Mouse (Mus musculus) hindbrain, embryonic 11.5 days (tissue): Measurements from ENCODE around the gene Phlda1. TPM values are rescaled to one million over a fixed set of nuclear protein-coding genes. Genes with fewer than 3 reads are reported as not detected.

Experiments
- ATAC-seq: fragments of 200-750 bp; cut with Nextera tagmentation; 2 replicates; pipeline ENCODE4 v1.8.0; 2017; ENCODE audit warnings: mild to moderate bottlenecking, moderate TSS enrichment, moderate library complexity; ENCODE audit not compliant: low FRiP score
- DNase-seq: peaks from one replicate; pipeline ENCODE4 v3.0.0-alpha.2; 2015; ENCODE audit warnings: low spot score
- H3K27ac ChIP-seq: fragments of 300-500 bp; sonication (generic); 2 replicates; pipeline ENCODE4 v1.5.1; 2014; ENCODE audit warnings: mild to moderate bottlenecking, low read depth, low read length
- H3K27me3 ChIP-seq: fragments of 300-500 bp; sonication (generic); 2 replicates; pipeline ENCODE4 v1.6.1; 2014; ENCODE audit warnings: mild to moderate bottlenecking, low read length, moderate library complexity, mixed read lengths; ENCODE audit not compliant: control insufficient read depth, insufficient read depth
- H3K36me3 ChIP-seq: fragments of 300-500 bp; sonication (generic); 2 replicates; pipeline ENCODE4 v1.6.1; 2014; ENCODE audit warnings: mild to moderate bottlenecking, low read length, moderate library complexity, mixed read lengths; ENCODE audit not compliant: control insufficient read depth, insufficient read depth
- H3K4me1 ChIP-seq: fragments of 300-500 bp; sonication (generic); replicated peaks from 2 replicates; pipeline ENCODE4 v1.6.1; 2014; ENCODE audit warnings: low read length, mixed read lengths; ENCODE audit not compliant: control insufficient read depth, insufficient read depth
- H3K4me2 ChIP-seq: fragments of 300-500 bp; sonication (generic); replicated peaks from 2 replicates; pipeline ENCODE4 v1.6.1; 2014; ENCODE audit warnings: mild to moderate bottlenecking, low read depth, low read length
- H3K4me3 ChIP-seq: fragments of 300-500 bp; sonication (generic); 2 replicates; pipeline ENCODE4 v1.5.1; 2014; ENCODE audit warnings: low read depth, low read length
- H3K9ac ChIP-seq: fragments of 300-500 bp; sonication (generic); 2 replicates; pipeline ENCODE4 v1.6.1; 2014; ENCODE audit warnings: low read depth, low read length
- H3K9me3 ChIP-seq: fragments of 300-500 bp; sonication (generic); 2 replicates; pipeline ENCODE4 v1.6.1; 2016; ENCODE audit warnings: low read length; ENCODE audit not compliant: control insufficient read depth
- WGBS: fragments of 180-500 bp; shearing (Covaris S2); extraction: QIAGEN DNeasy Blood & Tissue Kit; methylation state at CpG from one replicate; pipeline ENCODE4 v1.1.7; 2014; 5-methylcytosine and 5-hydroxymethylcytosine counted together
- polyA plus RNA-seq: library from polyadenylated mRNA; unstranded; fragments of >200 nt; fragmentation: Nextera tagmentation; extraction: Ambion mirVana; gene quantifications from 2 replicates; pipeline ENCODE4 v1.2.1, GENCODE M21; 2014

The Phlda1 gene
- polyA plus RNA-seq, 1 experiment from 2014 or later: 30.0 TPM

DNA sequence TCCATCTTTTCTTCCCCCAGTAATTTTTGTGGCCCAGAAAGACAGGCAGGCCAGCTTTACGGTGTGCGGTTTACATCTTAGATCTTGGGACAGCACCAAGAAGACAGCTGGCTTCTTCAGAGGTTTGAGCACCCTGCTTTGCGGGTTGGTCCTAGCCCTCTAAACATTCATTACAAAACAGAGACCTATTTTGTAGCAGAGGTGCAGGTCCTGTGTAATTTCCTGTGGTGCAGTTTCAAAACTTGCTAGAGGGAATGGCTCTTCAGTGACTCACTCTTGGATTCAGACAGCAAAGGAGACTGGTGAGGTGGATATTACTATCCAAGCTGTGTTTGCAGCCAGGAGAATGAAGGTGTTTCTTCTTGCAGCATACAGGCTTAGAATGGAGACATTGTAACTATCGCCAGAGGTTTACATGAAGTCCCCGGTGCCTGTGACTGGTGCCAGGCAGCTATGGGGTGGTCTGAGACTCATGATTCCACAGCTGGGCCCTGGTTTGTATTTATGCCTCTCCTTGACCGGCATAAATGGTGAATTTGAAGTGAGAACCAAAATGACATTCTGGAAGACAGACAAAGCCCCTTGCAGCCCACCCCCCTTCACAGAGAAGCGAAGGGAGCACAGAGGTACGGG lies 10.8 kb downstream of the Phlda1 start:
- Histone ChIP-seq H3K27me3 (no peaks in the 10 kb centered on the region), H3K9me3 (no peaks in the 10 kb centered on the region), H3K4me1 (no peaks in the 10 kb centered on the region), H3K4me3 (no peak overlapping the region), H3K27ac (no peak overlapping the region), H3K36me3 (no peaks in the 10 kb centered on the region), H3K4me2 (no peak overlapping the region), H3K9ac (no peak overlapping the region)
- DNase-seq: no peak
- WGBS: 90% methylated on average over 8 of the region's 8 CpGs
- ATAC-seq: no peak

DNA sequence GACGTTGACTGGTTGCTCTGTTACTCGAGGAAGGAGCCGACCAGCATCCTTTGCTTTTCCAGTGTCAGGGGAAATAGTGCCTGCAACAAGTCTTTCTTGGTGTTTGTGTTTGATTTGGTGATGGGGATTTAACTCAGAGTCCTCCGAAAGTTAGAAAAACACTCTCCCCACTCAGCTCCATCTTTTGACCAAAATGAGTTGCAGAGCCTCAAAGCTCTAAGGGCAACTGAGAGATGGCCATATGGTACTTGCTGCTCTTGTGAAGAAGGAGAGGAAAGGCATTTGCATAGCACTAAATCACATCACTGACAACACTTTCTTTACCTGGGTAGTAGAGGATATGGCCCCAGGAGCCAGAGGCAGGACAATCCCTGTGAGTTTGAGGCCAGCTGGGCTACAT lies 12.3 kb downstream of the Phlda1 start:
- H3K4me2 ChIP-seq: no peak overlapping the region
- WGBS: 73% methylated on average over 4 of the region's 4 CpGs
- H3K9ac ChIP-seq: no peak overlapping the region
- no peak for DNase-seq
- no peaks in the 10 kb centered on the region for H3K4me1 ChIP-seq
- H3K27ac ChIP-seq: no peak overlapping the region
- no peak for ATAC-seq
- H3K9me3 ChIP-seq: no peaks in the 10 kb centered on the region
- no peak overlapping the region for H3K4me3 ChIP-seq
- no peaks in the 10 kb centered on the region for H3K27me3 ChIP-seq
- no peaks in the 10 kb centered on the region for H3K36me3 ChIP-seq

GRCm38 (mm10) chr10:111519620-111520370 lies 13.7 kb downstream of the Phlda1 start:
- no peaks in the 10 kb centered on the region for H3K4me1 ChIP-seq
- ATAC-seq (peak; percentile 60), DNase-seq (no peak)

DNA sequence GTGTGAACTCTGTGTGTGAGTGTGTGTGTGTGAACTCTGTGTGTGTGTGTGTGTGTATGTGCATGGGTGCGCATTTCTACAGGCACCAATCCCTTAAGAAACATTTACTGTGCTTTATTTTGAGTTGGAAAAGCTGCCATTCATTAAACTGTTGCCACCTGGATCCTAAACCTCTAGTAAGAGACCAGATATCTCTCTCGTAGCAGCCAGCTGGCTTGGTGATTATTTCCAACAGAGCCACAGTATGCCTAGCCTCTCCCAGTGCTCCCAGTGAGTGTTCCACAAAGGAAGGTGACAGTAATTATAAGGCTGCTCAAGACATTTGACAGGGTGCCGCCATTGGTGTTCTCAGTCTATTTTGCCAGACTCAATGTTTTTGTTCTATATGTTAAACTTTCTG lies 14.5 kb downstream of the Phlda1 start:
- H3K4me1 ChIP-seq: no peaks in the 10 kb centered on the region
- DNase-seq (no peak), ATAC-seq (no peak)
- 65% methylated on average over 3 of the region's 3 CpGs for WGBS
- no peaks in the 10 kb centered on the region for H3K36me3 ChIP-seq
- no peak overlapping the region for H3K9ac ChIP-seq
- no peak overlapping the region for H3K4me2 ChIP-seq
- no peak overlapping the region for H3K27ac ChIP-seq
- H3K4me3 ChIP-seq: no peak overlapping the region
- no peaks in the 10 kb centered on the region for H3K9me3 ChIP-seq
- H3K27me3 ChIP-seq: no peaks in the 10 kb centered on the region

More at GRCm38 (mm10) chr10:111519620-111520370, 13.7 kb downstream of the Phlda1 start:
- H3K4me2 ChIP-seq: peak overlapping the region; percentile 32
- no peaks in the 10 kb centered on the region for H3K9me3 ChIP-seq
- peak overlapping the region; percentile 12; the same call in 1 of the 2 replicates for H3K27ac ChIP-seq
- no peaks in the 10 kb centered on the region for H3K27me3 ChIP-seq
- no peak overlapping the region for H3K4me3 ChIP-seq
- no peaks in the 10 kb centered on the region for H3K36me3 ChIP-seq
- no peak overlapping the region for H3K9ac ChIP-seq
- 42% methylated on average over 24 of the region's 24 CpGs for WGBS

DNA sequence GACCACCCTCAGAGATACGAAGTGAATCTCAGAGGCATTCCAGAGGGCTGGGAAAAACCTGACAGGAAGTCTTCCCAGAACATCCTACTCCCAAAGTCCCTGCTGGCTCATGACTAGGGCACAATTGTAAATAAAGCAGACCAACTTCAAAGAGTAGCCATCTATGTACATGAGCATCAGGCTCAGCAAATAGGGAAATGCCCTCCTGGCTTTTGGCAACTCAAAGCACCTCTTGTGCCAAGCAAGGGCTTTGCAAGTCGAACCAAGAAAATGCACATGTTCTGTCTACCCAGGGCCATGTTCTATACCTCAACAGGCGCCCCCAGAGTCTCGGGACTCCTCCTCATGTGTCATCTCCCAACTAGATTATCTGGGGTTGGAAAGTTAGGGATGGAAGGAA lies 15.6 kb downstream of the Phlda1 start:
- no peaks in the 10 kb centered on the region for H3K4me1 ChIP-seq
- H3K27ac ChIP-seq: no peak overlapping the region
- no peak overlapping the region for H3K9ac ChIP-seq
- DNase-seq (no peak), ATAC-seq (no peak)
- no peaks in the 10 kb centered on the region for H3K9me3 ChIP-seq
- no peak overlapping the region for H3K4me2 ChIP-seq
- H3K36me3 ChIP-seq: no peaks in the 10 kb centered on the region
- 65% methylated on average over 4 of the region's 4 CpGs for WGBS
- no peaks in the 10 kb centered on the region for H3K27me3 ChIP-seq
- H3K4me3 ChIP-seq: no peak overlapping the region

GRCm38 (mm10) chr10:111522230-111522629 lies 16.1 kb downstream of the Phlda1 start:
- no peak for ATAC-seq
- Histone ChIP-seq H3K4me2 (no peak overlapping the region), H3K27me3 (no peaks in the 10 kb centered on the region), H3K4me1 (no peaks in the 10 kb centered on the region), H3K4me3 (no peak overlapping the region), H3K9ac (no peak overlapping the region), H3K9me3 (no peaks in the 10 kb centered on the region), H3K27ac (no peak overlapping the region), H3K36me3 (no peaks in the 10 kb centered on the region)
- WGBS: 67% methylated on average over 4 of the region's 4 CpGs
- no peak for DNase-seq

DNA sequence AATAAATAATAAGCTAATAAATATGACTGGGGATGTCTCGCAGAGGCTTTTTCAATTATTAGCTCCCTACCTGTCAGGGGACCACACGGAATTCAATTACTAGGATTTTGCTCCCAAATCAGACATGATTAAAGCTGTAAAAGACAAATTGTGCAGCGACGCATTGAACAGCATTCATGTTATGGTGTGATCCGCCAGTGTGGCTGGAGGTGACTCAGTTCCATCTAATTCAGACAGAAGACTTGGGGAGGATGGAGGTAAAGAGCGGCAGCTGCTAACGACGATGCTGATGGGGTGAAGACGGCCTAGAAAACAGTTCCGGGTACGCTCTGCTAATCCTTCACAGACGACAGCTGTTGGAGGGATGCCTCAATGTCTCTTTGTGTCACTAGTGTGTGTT lies 17.8 kb downstream of the Phlda1 start:
- Histone ChIP-seq H3K9ac (no peak overlapping the region), H3K36me3 (no peaks in the 10 kb centered on the region), H3K4me3 (no peak overlapping the region), H3K27ac (no peak overlapping the region), H3K9me3 (no peaks in the 10 kb centered on the region), H3K4me2 (no peak overlapping the region), H3K27me3 (no peaks in the 10 kb centered on the region), H3K4me1 (no peaks in the 10 kb centered on the region)
- ATAC-seq (no peak; the same call in 1 of the 2 replicates), DNase-seq (no peak)
- WGBS: 50% methylated on average over 12 of the region's 12 CpGs

DNA sequence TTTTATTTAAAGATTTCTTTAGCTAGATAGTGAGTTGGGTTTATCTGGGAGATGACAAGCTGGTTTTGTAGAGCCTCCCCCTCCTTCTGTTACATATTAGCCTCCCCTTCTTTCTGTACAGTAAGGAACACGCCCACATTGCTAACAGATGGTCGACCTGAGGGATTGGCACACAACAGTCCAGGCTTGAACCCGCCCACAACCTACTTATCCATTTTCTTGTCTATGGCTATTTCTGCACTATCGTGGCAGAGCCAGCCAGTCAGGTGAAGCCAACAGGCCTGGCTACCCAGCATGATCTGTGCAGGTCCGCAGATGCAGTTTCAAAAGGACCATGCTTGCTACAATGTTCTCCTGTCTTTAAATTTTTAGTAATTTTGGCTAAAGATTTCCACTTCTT lies 21.0 kb downstream of the Phlda1 start:
- WGBS: 81% methylated on average over 5 of the region's 5 CpGs
- Histone ChIP-seq H3K27me3 (no peaks in the 10 kb centered on the region), H3K4me2 (no peak overlapping the region), H3K27ac (no peak overlapping the region), H3K4me1 (no peaks in the 10 kb centered on the region), H3K9ac (no peak overlapping the region), H3K36me3 (no peaks in the 10 kb centered on the region), H3K4me3 (no peak overlapping the region), H3K9me3 (no peaks in the 10 kb centered on the region)
- ATAC-seq (no peak), DNase-seq (no peak)

- Histone ChIP-seq H3K4me1 (no peaks in the 10 kb centered on the region), H3K36me3 (no peaks in the 10 kb centered on the region), H3K27ac (no peak overlapping the region), H3K9ac (no peak overlapping the region), H3K4me2 (no peak overlapping the region), H3K27me3 (no peaks in the 10 kb centered on the region), H3K9me3 (no peaks in the 10 kb centered on the region), H3K4me3 (no peak overlapping the region)
- WGBS: 92% methylated on average over 7 of the region's 7 CpGs
- ATAC-seq (no peak), DNase-seq (no peak)
Observed at GRCm38 (mm10) chr10:111527613-111528012, 21.5 kb downstream of the Phlda1 start.
